Mouse (Mus musculus) layer of hippocampus, adult 9-11 months (tissue): Measurements from ENCODE around the gene Gpr3.

Experiments used
- DNase-seq: peaks from one replicate; pipeline ENCODE4 v3.0.0; 2022

Gpr3 gene

GRCm38 (mm10) chr4:133166773-133167172 lies 45.6 kb downstream of the Gpr3 start:
- DNase-seq: no peak

DNA sequence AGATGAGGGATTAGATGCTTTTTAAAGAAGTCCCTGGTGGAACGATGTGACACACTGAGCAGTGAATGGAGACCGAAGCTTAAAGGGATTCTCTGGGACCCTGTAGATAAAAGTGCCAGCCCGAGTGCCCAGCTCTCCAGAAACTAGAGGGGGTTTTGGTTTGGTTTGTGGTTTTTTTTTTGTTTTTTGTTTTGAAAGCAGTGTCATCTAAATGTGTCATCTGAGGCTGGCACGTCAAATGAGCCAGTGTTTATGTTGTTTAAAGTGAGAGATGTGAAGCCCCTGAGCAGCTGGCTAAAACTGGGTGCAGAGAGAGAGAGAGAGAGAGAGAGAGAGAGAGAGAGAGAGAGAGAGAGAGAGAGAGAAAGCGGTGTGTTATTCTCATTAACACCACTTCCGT lies 50.1 kb downstream of the Gpr3 start:
- no peak for DNase-seq

- DNase-seq: no peak
Observed at GRCm38 (mm10) chr4:133160821-133161220, 51.5 kb downstream of the Gpr3 start.

- DNase-seq: no peak
Observed at GRCm38 (mm10) chr4:133160211-133160610, 52.1 kb downstream of the Gpr3 start.

GRCm38 (mm10) chr4:133159646-133160045 lies 52.7 kb downstream of the Gpr3 start:
- DNase-seq: no peak
